Mouse (Mus musculus): Measurements from ENCODE around the gene Slc30a2.

DNA sequence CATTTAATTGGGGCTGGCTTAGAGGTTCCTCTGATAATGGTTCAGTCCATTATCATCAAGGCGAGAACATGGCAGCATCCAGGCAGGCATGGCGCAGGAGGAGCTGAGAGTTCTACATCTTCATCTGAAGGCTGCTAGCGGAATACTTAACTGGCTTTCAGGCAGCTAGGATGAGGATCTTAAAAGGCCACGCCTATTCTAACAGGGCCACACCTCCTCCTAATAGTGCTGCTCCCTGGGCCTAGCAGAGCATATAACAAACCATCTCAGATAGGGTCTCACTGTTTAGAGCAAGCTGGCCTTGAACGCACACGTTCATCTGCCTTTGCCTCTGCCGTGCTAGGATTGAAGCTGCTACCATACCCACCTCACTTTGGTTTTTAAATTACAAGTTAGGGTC is 6.8 kb downstream of the Slc30a2 start:
- no peak for TF ChIP-seq CTCF (IDR thresholded peaks at IDR 0.05; ENCODE audit: low read depth)
- no peak for TF ChIP-seq EP300 (IDR thresholded peaks at IDR 0.05; ENCODE audit: low read depth)

Data from heart, postnatal 0 days (tissue).